In the genomic region with DNA sequence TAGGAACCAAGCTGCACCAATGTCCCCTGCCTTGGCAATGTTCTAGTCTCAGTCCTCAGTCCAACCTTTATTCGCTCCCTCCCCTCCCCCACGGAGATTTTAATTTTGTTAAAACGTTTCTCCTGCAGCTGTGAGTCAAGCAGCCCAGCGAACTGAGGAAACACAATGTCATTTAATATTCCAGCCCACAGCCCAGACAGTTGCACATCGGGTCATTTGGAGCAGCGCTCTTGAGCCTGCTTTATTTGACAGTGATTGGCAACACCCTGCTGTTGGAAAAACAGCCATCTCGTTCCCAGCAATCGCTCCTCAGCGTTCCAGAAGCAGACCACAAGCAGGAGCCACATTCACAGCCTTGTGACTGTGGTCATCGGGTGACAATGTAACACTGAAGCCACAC, we compare ENCODE assay signal across 19 mouse cellular contexts. TPM values are rescaled to one million over a fixed set of nuclear protein-coding genes. Genes with fewer than 3 reads are reported as not detected.
DNase-seq lines count a peak whose midpoint lies in the region; ATAC-seq lines count a peak whose summit lies in the region.
"Had no signal": no experiment of that assay in that cellular context is flagged by ENCODE, and none has a peak within 500 bp of the region (broad histone marks: within the 10 kb centered on the region; RNA-seq: fewer than 3 reads in every experiment).

No protein-coding gene starts in this region.

- no peak for ATAC-seq in embryonic facial prominence, embryonic 11.5 days (replicated peaks; ENCODE audit: insufficient number of reproducible peaks, low FRiP score, low TSS enrichment, low read depth)
- peak; percentile 35; the same call in 1 of the 2 replicates for ATAC-seq in kidney, embryonic 16.5 days (ENCODE audit: low FRiP score, low TSS enrichment)
- ATAC-seq in forebrain, embryonic 16.5 days = peak; percentile 18; the same call in 1 of the 2 replicates

- H3K36me3 ChIP-seq in embryonic facial prominence, embryonic 11.5 days (replicated peaks; ENCODE audit: control insufficient read depth, insufficient read depth, low read depth, low read length) = no peaks in the 10 kb centered on the region
- no peaks in the 10 kb centered on the region for H3K36me3 ChIP-seq in embryonic facial prominence, embryonic 10.5 days (replicated peaks)
- H3K36me3 ChIP-seq in kidney, embryonic 16.5 days (ENCODE audit: insufficient read depth, low read length) = no peaks in the 10 kb centered on the region
- H3K36me3 ChIP-seq in forebrain, embryonic 16.5 days (ENCODE audit: control insufficient read depth, insufficient read depth) = no peaks in the 10 kb centered on the region
- H3K36me3 ChIP-seq: limb, embryonic 12.5 days; liver, embryonic 15.5 days had no signal

- DNase-seq in embryonic facial prominence, embryonic 11.5 days (ENCODE audit: low spot score) = peak; percentile 30
- no peak for DNase-seq in embryonic facial prominence, embryonic 10.5 days (ENCODE audit: low spot score)
- DNase-seq in kidney, postnatal 14 days = no peak
- peak; percentile 70 for DNase-seq in MN1 (ENCODE audit: low spot score)
- DNase-seq in layer of hippocampus, postnatal 10 days (ENCODE audit: low spot score in 2 of 2) = no peak
- no peak for DNase-seq in right cerebral cortex, postnatal 4 days
- DNase-seq: adrenal gland, adult 2 months; cerebellum, postnatal 14 days; heart, postnatal 4 days; kidney, postnatal 25 days; lung, postnatal 36 days; right cerebral cortex, postnatal 14 days; thymus, adult 18-20 months had no signal

- H3K4me1 ChIP-seq in embryonic facial prominence, embryonic 11.5 days (ENCODE audit: control insufficient read depth, insufficient read depth, low read length) = no peaks in the 10 kb centered on the region
- peaks cover 19% of the 10 kb centered on the region for H3K4me1 ChIP-seq in embryonic facial prominence, embryonic 10.5 days
- H3K4me1 ChIP-seq in kidney, embryonic 16.5 days (ENCODE audit: insufficient read depth, low read length) = peaks cover 6% of the 10 kb centered on the region
- peaks cover 4% of the 10 kb centered on the region; the same call in 1 of the 2 replicates for H3K4me1 ChIP-seq in forebrain, embryonic 16.5 days (replicated peaks; ENCODE audit: control insufficient read depth, insufficient read depth, low read length)
- H3K4me1 ChIP-seq: liver, embryonic 15.5 days had no signal

- no peaks in the 10 kb centered on the region for H3K9me3 ChIP-seq in embryonic facial prominence, embryonic 11.5 days (replicated peaks; ENCODE audit: control insufficient read depth, low read length)
- H3K9me3 ChIP-seq in embryonic facial prominence, embryonic 10.5 days = no peaks in the 10 kb centered on the region
- no peaks in the 10 kb centered on the region for H3K9me3 ChIP-seq in kidney, embryonic 16.5 days (ENCODE audit: low read length)
- no peaks in the 10 kb centered on the region for H3K9me3 ChIP-seq in forebrain, embryonic 16.5 days (ENCODE audit: control insufficient read depth, low read length)
- H3K9me3 ChIP-seq: limb, embryonic 12.5 days; liver, embryonic 15.5 days had no signal

- H3K9ac ChIP-seq in embryonic facial prominence, embryonic 11.5 days (replicated peaks; ENCODE audit: low read length) = no peak overlapping the region
- H3K9ac ChIP-seq in kidney, embryonic 16.5 days (replicated peaks; ENCODE audit: low read length) = no peak overlapping the region
- no peak overlapping the region for H3K9ac ChIP-seq in forebrain, embryonic 16.5 days (replicated peaks; ENCODE audit: low read depth, low read length)
- H3K9ac ChIP-seq: limb, embryonic 12.5 days; liver, embryonic 15.5 days had no signal

- H3K27me3 ChIP-seq in embryonic facial prominence, embryonic 11.5 days (ENCODE audit: control insufficient read depth, insufficient read depth, low read length) = no peaks in the 10 kb centered on the region
- 0 out of 2 replicates have a peak, but pooled peaks cover 5% of the 10 kb centered on the region for H3K27me3 ChIP-seq in embryonic facial prominence, embryonic 10.5 days (replicated peaks; ENCODE audit: low read depth, poor library complexity, severe bottlenecking)
- no peaks in the 10 kb centered on the region for H3K27me3 ChIP-seq in kidney, embryonic 16.5 days (ENCODE audit: insufficient read depth, low read length)
- H3K27me3 ChIP-seq in forebrain, embryonic 16.5 days (replicated peaks; ENCODE audit: control insufficient read depth, insufficient read depth, low read length) = no peaks in the 10 kb centered on the region
- H3K27me3 ChIP-seq: liver, embryonic 15.5 days had no signal

- WGBS in embryonic facial prominence, embryonic 11.5 days = 24% methylated on average over 10 of the region's 10 CpGs
- 37% methylated on average over 10 of the region's 10 CpGs for whole genome bisulfite sequencing in embryonic facial prominence, embryonic 10.5 days
- 14% methylated on average over 10 of the region's 10 CpGs for WGBS in kidney, embryonic 16.5 days
- WGBS in forebrain, embryonic 16.5 days = 23% methylated on average over 10 of the region's 10 CpGs

- H3K27ac ChIP-seq in embryonic facial prominence, embryonic 11.5 days (replicated peaks; ENCODE audit: low read depth, low read length) = no peak overlapping the region
- no peak overlapping the region for H3K27ac ChIP-seq in embryonic facial prominence, embryonic 10.5 days (replicated peaks)
- no peak overlapping the region for H3K27ac ChIP-seq in kidney, embryonic 16.5 days (ENCODE audit: low read length)
- H3K27ac ChIP-seq in forebrain, embryonic 16.5 days (ENCODE audit: low read length) = no peak overlapping the region
- H3K27ac ChIP-seq: limb, embryonic 12.5 days; liver, embryonic 15.5 days had no signal

- no peak overlapping the region for H3K4me3 ChIP-seq in embryonic facial prominence, embryonic 11.5 days (ENCODE audit: low read depth, low read length)
- H3K4me3 ChIP-seq in embryonic facial prominence, embryonic 10.5 days = no peak overlapping the region
- no peak overlapping the region for H3K4me3 ChIP-seq in kidney, embryonic 16.5 days (ENCODE audit: low read length)
- no peak overlapping the region for H3K4me3 ChIP-seq in forebrain, embryonic 16.5 days (replicated peaks; ENCODE audit: low read length)
- H3K4me3 ChIP-seq: limb, embryonic 12.5 days; liver, embryonic 15.5 days had no signal

- H3K4me2 ChIP-seq in embryonic facial prominence, embryonic 11.5 days (ENCODE audit: low read depth, low read length) = no peak overlapping the region
- H3K4me2 ChIP-seq in kidney, embryonic 16.5 days (replicated peaks; ENCODE audit: low read depth, low read length) = no peak overlapping the region
- no peak overlapping the region for H3K4me2 ChIP-seq in forebrain, embryonic 16.5 days (ENCODE audit: low read length)
- H3K4me2 ChIP-seq: limb, embryonic 12.5 days; liver, embryonic 15.5 days had no signal

RNA-seq across cellular contexts. Expression of gene Slc10a4, which starts 11.3 kb away (rescaled TPM):
- polyA plus RNA-seq in embryonic facial prominence, embryonic 11.5 days (2014; fragmentation: Nextera tagmentation; extraction: Ambion mirVana) = 1.9 and 2.3 TPM in 2 replicates
- polyA plus RNA-seq in embryonic facial prominence, embryonic 10.5 days (2016; fragmentation: Nextera tagmentation; extraction: Ambion mirVana) = 2.1 and 2.6 TPM in 2 replicates
- 1.2 and 1.8 TPM in 2 replicates for polyA plus RNA-seq in kidney, embryonic 16.5 days (2015; fragmentation: Nextera tagmentation; extraction: Ambion mirVana)
- polyA plus RNA-seq in forebrain, embryonic 16.5 days (2015; fragmentation: Nextera tagmentation; extraction: Ambion mirVana) = 17.1 and 29.3 TPM in 2 replicates
- total RNA-seq in layer of hippocampus, postnatal 10 days (2021) = 1 to 10 TPM; 5.8 to 7.3 TPM
- total RNA-seq: granulocyte monocyte progenitor cell, adult 5-6 weeks; monocyte, adult 5-6 weeks had no signal

RNA-seq across cellular contexts. Expression of gene Gm10135, which starts 20.9 kb away (rescaled TPM):
- polyA plus RNA-seq in embryonic facial prominence, embryonic 11.5 days (2014; fragmentation: Nextera tagmentation; extraction: Ambion mirVana) = not detected in 2 replicates
- not detected in 2 replicates for polyA plus RNA-seq in embryonic facial prominence, embryonic 10.5 days (2016; fragmentation: Nextera tagmentation; extraction: Ambion mirVana)
- not detected in 2 replicates for polyA plus RNA-seq in kidney, embryonic 16.5 days (2015; fragmentation: Nextera tagmentation; extraction: Ambion mirVana)
- polyA plus RNA-seq in forebrain, embryonic 16.5 days (2015; fragmentation: Nextera tagmentation; extraction: Ambion mirVana) = not detected in 2 replicates
- total RNA-seq in layer of hippocampus, postnatal 10 days (2021) = not detected
- total RNA-seq: adrenal gland, adult 2 months; granulocyte monocyte progenitor cell, adult 5-6 weeks; heart, postnatal 4 days; monocyte, adult 5-6 weeks had no signal
- polyA plus RNA-seq: adrenal gland, adult 2 months; limb, embryonic 12.5 days; liver, embryonic 15.5 days had no signal

Comparison
In these comparisons a context has a peak if more than half of its experiments do, and no peak if none do; other contexts are left out.
1. DNase-seq: peak in embryonic facial prominence, embryonic 11.5 days (single experiment) and MN1 (single experiment); none in embryonic facial prominence, embryonic 10.5 days (single experiment), kidney, postnatal 14 days (single experiment), layer of hippocampus, postnatal 10 days (0 of 2) and right cerebral cortex, postnatal 4 days (single experiment).